Mouse (Mus musculus) embryonic facial prominence, embryonic 15.5 days (tissue): ENCODE results near the gene Sstr4. TPM values are rescaled to one million over a fixed set of nuclear protein-coding genes. Genes with fewer than 3 reads are reported as not detected.
A peak's percentile ranks its signal among the peaks of the same experiment; 100 is the strongest.

Experiments used
- ATAC-seq: fragments of 200-750 bp; cut with Nextera tagmentation; 2 replicates; pipeline ENCODE4 v1.8.0; 2017; ENCODE audit warnings: low read depth, moderate TSS enrichment; ENCODE audit not compliant: insufficient number of reproducible peaks, low FRiP score, low TSS enrichment
- H3K27ac ChIP-seq: fragments of 300-500 bp; sonication (generic); replicated peaks from 2 replicates; pipeline ENCODE4 v1.5.1; 2015; ENCODE audit warnings: mild to moderate bottlenecking, inconsistent platforms
- H3K27me3 ChIP-seq: fragments of 300-500 bp; sonication (generic); 2 replicates; pipeline ENCODE4 v1.6.1; 2015; ENCODE audit warnings: inconsistent platforms
- H3K36me3 ChIP-seq: fragments of 300-500 bp; sonication (generic); 2 replicates; pipeline ENCODE4 v1.6.1; 2015; ENCODE audit warnings: mild to moderate bottlenecking, inconsistent platforms
- H3K4me1 ChIP-seq: fragments of 300-500 bp; sonication (generic); 2 replicates; pipeline ENCODE4 v1.6.1; 2015; ENCODE audit warnings: inconsistent platforms
- H3K4me2 ChIP-seq: fragments of 300-500 bp; sonication (generic); replicated peaks from 2 replicates; pipeline ENCODE4 v1.6.1; 2015; ENCODE audit warnings: mild to moderate bottlenecking, inconsistent platforms
- H3K4me3 ChIP-seq: fragments of 300-500 bp; sonication (generic); replicated peaks from 2 replicates; pipeline ENCODE4 v1.5.1; 2015; ENCODE audit warnings: mild to moderate bottlenecking, inconsistent platforms
- H3K9ac ChIP-seq: fragments of 300-500 bp; sonication (generic); 2 replicates; pipeline ENCODE4 v1.6.1; 2015; ENCODE audit warnings: inconsistent platforms
- H3K9me3 ChIP-seq: fragments of 300-500 bp; sonication (generic); replicated peaks from 2 replicates; pipeline ENCODE4 v1.6.1; 2016; ENCODE audit warnings: inconsistent platforms
- WGBS: fragments of 180-500 bp; shearing (Covaris S2); methylation state at CpG from one replicate; pipeline ENCODE4 v1.1.7; 2015; 5-methylcytosine and 5-hydroxymethylcytosine counted together
- polyA plus RNA-seq: library from polyadenylated mRNA; unstranded; fragments of >200 nt; fragmentation: Nextera tagmentation; extraction: Ambion mirVana; gene quantifications from 2 replicates; pipeline ENCODE4 v1.2.1, GENCODE M21; 2015

Gene Sstr4
- polyA plus RNA-seq, 1 experiment from 2014 or later, result 2.9 TPM

- WGBS, result 41% methylated on average over 3 of the region's 3 CpGs
- Histone ChIP-seq H3K9me3 (no peaks in the 10 kb centered on the region), H3K4me1 (no peaks in the 10 kb centered on the region), H3K9ac (no peak overlapping the region), H3K27ac (no peak overlapping the region), H3K4me2 (no peak overlapping the region), H3K36me3 (no peaks in the 10 kb centered on the region), H3K27me3 (no peaks in the 10 kb centered on the region), H3K4me3 (no peak overlapping the region)
- no peak for ATAC-seq
These were observed 41.1 kb downstream of the Sstr4 start for GRCm38 (mm10) chr2:148436285-148436684.

- H3K36me3 ChIP-seq, result no peaks in the 10 kb centered on the region
- H3K9me3 ChIP-seq, result no peaks in the 10 kb centered on the region
- no peak overlapping the region for H3K4me2 ChIP-seq
- 49% methylated on average over 3 of the region's 3 CpGs for WGBS
- H3K27me3 ChIP-seq, result no peaks in the 10 kb centered on the region
- no peaks in the 10 kb centered on the region for H3K4me1 ChIP-seq
- H3K27ac ChIP-seq, result no peak overlapping the region
- ATAC-seq, result no peak
- no peak overlapping the region for H3K9ac ChIP-seq
- H3K4me3 ChIP-seq, result no peak overlapping the region
These were observed 44.6 kb downstream of the Sstr4 start for GRCm38 (mm10) chr2:148439691-148440276.

- Histone ChIP-seq H3K27ac (0 out of 2 replicates have a peak overlapping the region, but pooled peaks have one; percentile 7), H3K4me1 (no peaks in the 10 kb centered on the region), H3K9me3 (no peaks in the 10 kb centered on the region), H3K36me3 (no peaks in the 10 kb centered on the region), H3K4me2 (no peak overlapping the region), H3K4me3 (peak overlapping the region; percentile 11; the same call in 1 of the 2 replicates), H3K9ac (no peak overlapping the region), H3K27me3 (no peaks in the 10 kb centered on the region)
- WGBS, result 89% methylated on average over 10 of the region's 10 CpGs
- no peak for ATAC-seq
These were observed 46.3 kb downstream of the Sstr4 start for GRCm38 (mm10) chr2:148441421-148441820.

- 85% methylated on average over 4 of the region's 4 CpGs for WGBS
- no peaks in the 10 kb centered on the region for H3K9me3 ChIP-seq
- H3K36me3 ChIP-seq, result no peaks in the 10 kb centered on the region
- no peaks in the 10 kb centered on the region for H3K4me1 ChIP-seq
- no peak for ATAC-seq
- H3K27me3 ChIP-seq, result no peaks in the 10 kb centered on the region
- no peak overlapping the region for H3K9ac ChIP-seq
- no peak overlapping the region for H3K27ac ChIP-seq
- 0 out of 2 replicates have a peak overlapping the region, but pooled peaks have one; percentile 10 for H3K4me3 ChIP-seq
- H3K4me2 ChIP-seq, result no peak overlapping the region
These were observed 47.0 kb downstream of the Sstr4 start for GRCm38 (mm10) chr2:148442172-148442571.

GRCm38 (mm10) chr2:148442710-148443109, 47.6 kb downstream of the Sstr4 start:
- no peak for ATAC-seq
- H3K9ac ChIP-seq, result no peak overlapping the region
- no peak overlapping the region for H3K4me2 ChIP-seq
- no peaks in the 10 kb centered on the region for H3K4me1 ChIP-seq
- WGBS, result 76% methylated on average over 4 of the region's 4 CpGs
- peak overlapping the region; percentile 16 for H3K4me3 ChIP-seq
- no peaks in the 10 kb centered on the region for H3K36me3 ChIP-seq
- H3K27me3 ChIP-seq, result no peaks in the 10 kb centered on the region
- no peaks in the 10 kb centered on the region for H3K9me3 ChIP-seq
- 0 out of 2 replicates have a peak overlapping the region, but pooled peaks have one; percentile 8 for H3K27ac ChIP-seq

- H3K36me3 ChIP-seq, result no peaks in the 10 kb centered on the region
- H3K4me1 ChIP-seq, result no peaks in the 10 kb centered on the region
- ATAC-seq, result no peak
- H3K9ac ChIP-seq, result no peak within 1 kb of the TSS
- H3K4me2 ChIP-seq, result no peak within 1 kb of the TSS
- H3K9me3 ChIP-seq, result no peaks in the 10 kb centered on the region
- peak within 1 kb of the TSS; percentile 16 for H3K4me3 ChIP-seq
- H3K27ac ChIP-seq, result peak within 1 kb of the TSS; percentile 8; the same call in 1 of the 2 replicates
- WGBS, result 52% methylated on average over 13 of the region's 13 CpGs
- H3K27me3 ChIP-seq, result no peaks in the 10 kb centered on the region
These were observed 48.3 kb downstream of the Sstr4 start, which contains the start of gene Cd93 for GRCm38 (mm10) chr2:148443249-148443958. TSS of gene Cd93 (minus strand) at chr2:148443563.

GRCm38 (mm10) chr2:148444472-148444871, 49.3 kb downstream of the Sstr4 start:
- Histone ChIP-seq H3K27ac (no peak overlapping the region), H3K9me3 (no peaks in the 10 kb centered on the region), H3K4me1 (no peaks in the 10 kb centered on the region), H3K27me3 (no peaks in the 10 kb centered on the region), H3K4me3 (no peak overlapping the region), H3K4me2 (no peak overlapping the region), H3K9ac (no peak overlapping the region), H3K36me3 (no peaks in the 10 kb centered on the region)
- WGBS, result 61% methylated on average over 1 of the region's 1 CpGs
- ATAC-seq, result no peak

GRCm38 (mm10) chr2:148445616-148446015, 50.5 kb downstream of the Sstr4 start:
- no peak for ATAC-seq
- WGBS, result 76% methylated on average over 1 of the region's 1 CpGs
- no peaks in the 10 kb centered on the region for H3K36me3 ChIP-seq

More at GRCm38 (mm10) chr2:148445616-148446015, 50.5 kb downstream of the Sstr4 start:
- H3K9me3 ChIP-seq, result no peaks in the 10 kb centered on the region
- H3K9ac ChIP-seq, result no peak overlapping the region
- no peaks in the 10 kb centered on the region for H3K4me1 ChIP-seq
- H3K27me3 ChIP-seq, result no peaks in the 10 kb centered on the region
- no peak overlapping the region for H3K4me3 ChIP-seq
- H3K4me2 ChIP-seq, result no peak overlapping the region
- H3K27ac ChIP-seq, result no peak overlapping the region

Other genes with a start within 250 kb of the Sstr4 start
- gene Thbd, start 12.8 kb downstream of the Sstr4 start, polyA plus RNA-seq, result 21.7 and 23.0 TPM in 2 replicates
- gene Cd93, start 48.2 kb downstream of the Sstr4 start, polyA plus RNA-seq, result 11.4 and 11.8 TPM in 2 replicates